Mouse (Mus musculus): ENCODE measurements around the gene Cartpt.
"Not testable (repeated sequence)": the region's sequence is repeated elsewhere in the genome, so short reads cannot be mapped to it uniquely, and the experiment has no call there.

DNA sequence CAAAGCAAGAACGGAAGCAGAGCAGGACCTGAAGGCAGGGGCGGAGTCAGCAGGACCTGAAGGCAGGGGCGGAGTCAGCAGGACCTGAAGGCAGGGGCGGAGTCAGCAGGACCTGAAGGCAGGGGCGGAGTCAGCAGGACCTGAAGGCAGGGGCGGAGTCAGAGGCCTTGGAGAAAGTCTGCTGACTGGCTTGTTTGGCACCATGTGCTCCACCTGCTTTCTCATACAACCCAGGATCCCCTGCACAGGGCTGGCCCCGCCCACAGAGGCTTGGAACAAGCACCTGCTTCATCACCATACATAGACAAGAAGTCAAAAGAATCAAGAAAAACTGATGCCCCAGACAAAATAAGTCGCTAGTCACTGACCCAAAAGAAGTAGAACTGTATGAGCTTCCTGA is 19.1 kb downstream of the Cartpt start:
- TF ChIP-seq POLR2A (IDR thresholded peaks at IDR 0.05; ENCODE audit: borderline replicate concordance, extremely low read depth, low read depth, low read length); CTCF (IDR thresholded peaks at IDR 0.05; ENCODE audit: insufficient read depth, low read length): not testable (repeated sequence)

All from lung, adult 2 months (tissue).